Mouse (Mus musculus) megakaryocyte, embryonic 14.5 days (primary cell): ENCODE results near the gene Gramd1b. TPM values are rescaled to one million over a fixed set of nuclear protein-coding genes. Genes with fewer than 3 reads are reported as not detected.

ENCODE experiments used
- H3K27me3 ChIP-seq: replicated peaks from 2 replicates; pipeline ENCODE3; 2012; ENCODE audit warnings: inconsistent platforms
- H3K36me3 ChIP-seq: replicated peaks from 2 replicates; pipeline ENCODE3; 2012; ENCODE audit warnings: low read length, inconsistent platforms, mixed read lengths
- H3K4me1 ChIP-seq: 2 replicates; pipeline ENCODE4 v1.6.1; 2012; ENCODE audit warnings: inconsistent platforms
- H3K4me3 ChIP-seq: replicated peaks from 2 replicates; pipeline ENCODE3; 2012; ENCODE audit warnings: moderate library complexity, mild to moderate bottlenecking, inconsistent platforms
- H3K9me3 ChIP-seq: 2 replicates; pipeline ENCODE4 v1.6.1; 2012; ENCODE audit warnings: inconsistent platforms
- FLI1 ChIP-seq: IDR thresholded peaks from 2 replicates; pipeline ENCODE4 v1.6.1; 2012; ENCODE audit warnings: low read length, inconsistent platforms, mixed read lengths
- GATA1 ChIP-seq: IDR thresholded peaks from 3 replicates; pipeline ENCODE4 v1.6.1; 2012; ENCODE audit warnings: mixed read lengths, low read length, inconsistent platforms, borderline replicate concordance
- polyA plus RNA-seq: library from polyadenylated mRNA; stranded (reverse); fragments of >175 nt; gene quantifications from 2 replicates; pipeline ENCODE4 v1.2.3, GENCODE M21; 2012; ENCODE audit warnings: low replicate concordance; ENCODE audit not compliant: insufficient read depth

Gramd1b gene
- polyA plus RNA-seq, 1 experiment: 3.1 TPM

DNA sequence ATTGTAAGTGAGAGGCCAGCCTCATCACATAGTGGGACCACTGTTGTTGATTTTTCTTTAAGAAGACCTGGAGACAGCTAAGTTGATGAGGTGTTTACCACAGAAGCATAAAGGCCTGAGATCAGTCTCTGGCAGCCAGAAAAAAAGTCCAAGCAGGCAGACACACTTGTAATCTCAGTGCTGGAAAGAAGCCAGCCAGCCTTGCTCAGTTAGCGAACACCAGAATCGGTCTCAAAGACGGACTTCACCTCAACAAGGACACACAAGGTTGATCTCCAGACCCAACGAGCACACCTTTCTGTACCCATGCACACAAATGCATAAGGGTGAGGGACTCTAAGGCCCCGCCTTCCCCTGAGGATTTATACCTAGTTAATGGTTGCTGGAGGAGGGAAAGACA, 125.9 kb downstream of the Gramd1b start:
- H3K9me3 ChIP-seq: no peaks in the 10 kb centered on the region
- peaks cover 21% of the 10 kb centered on the region for H3K4me1 ChIP-seq
- H3K36me3 ChIP-seq: peaks cover 14% of the 10 kb centered on the region
- H3K27me3 ChIP-seq: peaks cover 2% of the 10 kb centered on the region
- TF ChIP-seq FLI1 (no peak), GATA1 (no peak)
- H3K4me3 ChIP-seq: no peak overlapping the region

DNA sequence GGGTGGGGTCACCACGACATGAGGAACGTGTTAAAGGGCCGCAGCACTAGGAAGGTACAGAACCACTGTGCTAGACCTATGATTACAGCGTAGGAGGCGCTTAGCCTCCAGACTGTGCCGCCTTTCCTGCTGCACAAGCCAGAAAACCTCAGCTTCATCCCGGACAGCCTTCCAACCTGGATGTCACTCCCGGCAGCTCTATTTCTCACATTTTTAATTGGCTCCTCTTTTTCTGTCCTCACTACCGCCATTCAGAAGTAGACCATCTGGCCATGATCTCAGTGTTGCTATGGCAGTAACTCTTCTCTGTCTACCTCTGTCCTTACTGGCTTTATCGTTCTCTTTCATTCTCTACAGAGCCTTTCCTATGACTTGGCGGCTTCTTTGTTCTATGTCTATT, 126.5 kb downstream of the Gramd1b start:
- H3K4me3 ChIP-seq: no peak overlapping the region
- no peak for TF ChIP-seq FLI1
- no peak for TF ChIP-seq GATA1
- peaks cover 2% of the 10 kb centered on the region for H3K27me3 ChIP-seq
- peaks cover 11% of the 10 kb centered on the region for H3K36me3 ChIP-seq
- H3K9me3 ChIP-seq: no peaks in the 10 kb centered on the region
- H3K4me1 ChIP-seq: peaks cover 21% of the 10 kb centered on the region

DNA sequence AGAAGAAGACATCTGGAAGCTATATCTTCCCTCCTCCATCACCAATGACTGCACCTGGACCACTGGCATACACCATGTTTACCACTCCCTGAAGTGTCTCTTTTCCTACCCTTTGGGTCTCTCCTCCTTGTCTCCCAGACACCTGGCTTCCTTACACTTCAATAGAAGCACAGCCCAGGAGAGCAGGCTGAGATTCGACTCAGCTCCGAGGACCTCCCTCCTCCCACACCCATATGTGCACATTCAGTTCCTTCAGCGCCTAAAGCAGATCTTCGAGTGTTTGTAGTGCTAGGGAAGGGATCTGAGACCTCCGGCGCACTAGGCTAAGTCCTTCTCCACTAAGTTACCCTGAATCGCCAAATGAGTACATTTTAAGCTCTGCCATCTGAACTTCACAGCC, 127.4 kb downstream of the Gramd1b start:
- TF ChIP-seq GATA1 (no peak), FLI1 (no peak)
- no peak overlapping the region for H3K4me3 ChIP-seq
- peaks cover 9% of the 10 kb centered on the region for H3K36me3 ChIP-seq
- H3K4me1 ChIP-seq: peaks cover 23% of the 10 kb centered on the region
- H3K27me3 ChIP-seq: peaks cover 2% of the 10 kb centered on the region
- no peaks in the 10 kb centered on the region for H3K9me3 ChIP-seq

DNA sequence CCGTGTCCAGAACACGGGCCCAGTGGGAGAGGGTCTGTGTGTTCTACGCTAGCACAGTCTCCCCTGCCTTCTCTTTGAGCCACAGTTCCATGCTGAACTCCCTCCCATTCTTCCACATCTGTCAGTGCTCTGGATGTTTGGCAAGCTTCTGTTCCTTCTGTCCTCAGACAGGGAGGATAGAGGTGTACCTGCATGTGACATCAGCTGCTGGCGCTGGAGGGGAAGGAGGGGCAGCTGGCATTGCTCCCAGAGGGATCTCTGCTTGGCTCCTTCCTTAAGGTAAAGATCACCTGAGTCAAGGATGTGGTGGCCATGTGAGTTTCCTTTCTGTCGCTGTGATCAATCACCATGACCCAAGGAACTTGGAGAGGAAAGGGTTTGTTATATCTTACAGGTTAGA, 129.4 kb downstream of the Gramd1b start:
- no peak for TF ChIP-seq GATA1
- no peak for TF ChIP-seq FLI1
- H3K4me3 ChIP-seq: no peak overlapping the region
- peaks cover 32% of the 10 kb centered on the region for H3K4me1 ChIP-seq

DNA sequence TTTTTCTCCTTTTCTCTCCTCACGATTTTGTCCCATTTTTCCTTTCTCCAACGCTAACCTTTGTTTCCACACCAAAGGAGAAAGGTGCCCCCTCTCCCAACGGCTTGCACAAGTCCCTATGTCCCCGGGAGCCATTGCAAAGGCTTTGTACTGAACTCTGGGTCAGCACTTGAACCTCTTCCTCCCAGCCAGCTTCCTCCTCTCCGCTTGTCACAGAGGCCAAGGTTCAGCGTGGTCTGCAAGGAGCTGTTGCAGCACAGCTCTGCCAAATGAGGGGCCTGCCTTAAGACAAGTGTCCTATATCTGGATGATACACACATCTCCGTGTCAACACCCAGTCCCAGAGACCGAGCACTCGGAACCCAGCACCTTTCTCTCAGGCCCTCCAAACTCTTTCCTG, 130.3 kb downstream of the Gramd1b start:
- no peak overlapping the region for H3K4me3 ChIP-seq
- H3K27me3 ChIP-seq: peaks cover 2% of the 10 kb centered on the region
- peaks cover 9% of the 10 kb centered on the region for H3K36me3 ChIP-seq
- TF ChIP-seq GATA1 (no peak), FLI1 (no peak)
- H3K9me3 ChIP-seq: no peaks in the 10 kb centered on the region
- H3K4me1 ChIP-seq: peaks cover 33% of the 10 kb centered on the region

More for the DNA sequence above, 129.4 kb downstream of the Gramd1b start:
- H3K36me3 ChIP-seq: peaks cover 9% of the 10 kb centered on the region
- no peaks in the 10 kb centered on the region for H3K9me3 ChIP-seq
- peaks cover 2% of the 10 kb centered on the region for H3K27me3 ChIP-seq

DNA sequence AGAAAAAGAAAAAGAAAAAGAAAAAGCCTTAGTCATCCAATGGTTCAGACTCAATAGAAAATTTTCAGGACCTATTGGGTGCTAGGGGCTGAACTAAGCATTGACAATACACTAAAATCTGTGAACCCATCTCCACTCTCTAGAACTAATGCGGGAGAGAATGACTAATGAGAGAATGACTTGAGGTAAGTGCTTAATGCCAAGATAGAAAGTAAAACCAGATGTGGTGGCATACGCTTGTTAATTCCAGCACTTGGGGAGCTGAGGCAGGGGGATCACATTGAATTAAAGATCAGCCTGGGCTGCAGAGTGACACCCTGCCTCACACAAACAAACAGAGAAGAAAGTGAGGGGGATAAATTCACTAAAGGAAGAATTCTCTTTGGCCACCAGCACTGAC, 131.0 kb downstream of the Gramd1b start:
- Histone ChIP-seq H3K4me1 (peaks cover 33% of the 10 kb centered on the region), H3K36me3 (peaks cover 9% of the 10 kb centered on the region), H3K27me3 (peaks cover 2% of the 10 kb centered on the region), H3K4me3 (no peak overlapping the region), H3K9me3 (no peaks in the 10 kb centered on the region)
- TF ChIP-seq GATA1 (no peak), FLI1 (no peak)

DNA sequence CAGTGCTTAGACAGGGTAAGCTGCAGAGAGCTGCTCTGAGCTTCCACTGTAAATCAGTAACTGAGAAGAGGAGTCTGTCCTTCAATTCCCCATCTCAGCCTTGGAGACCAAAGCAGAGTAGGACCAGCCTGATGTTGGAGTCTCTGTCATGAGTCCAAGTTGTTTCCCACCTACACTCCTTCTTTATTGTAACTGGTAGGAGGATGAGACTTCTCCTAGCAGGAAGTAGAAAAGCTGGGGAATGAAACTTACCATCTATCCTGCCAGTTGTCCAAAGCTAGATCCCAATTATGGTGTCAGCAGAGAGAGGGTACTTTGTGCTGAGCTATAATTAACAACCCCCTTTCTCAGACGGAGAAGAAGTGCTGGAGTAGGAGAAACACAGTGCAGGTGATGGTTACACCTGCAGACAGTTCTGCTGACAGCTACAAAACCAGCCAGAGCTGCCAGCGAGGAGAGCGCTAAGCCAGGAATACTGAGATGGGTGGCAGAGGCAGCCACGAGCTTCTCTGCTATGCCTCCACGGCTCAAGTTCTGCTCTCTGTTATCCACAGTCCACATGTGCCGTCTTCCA, 131.7 kb downstream of the Gramd1b start:
- Histone ChIP-seq H3K27me3 (peaks cover 2% of the 10 kb centered on the region), H3K4me3 (no peak overlapping the region), H3K36me3 (peaks cover 9% of the 10 kb centered on the region), H3K9me3 (no peaks in the 10 kb centered on the region), H3K4me1 (peaks cover 33% of the 10 kb centered on the region)
- TF ChIP-seq FLI1 (no peak), GATA1 (no peak)

DNA sequence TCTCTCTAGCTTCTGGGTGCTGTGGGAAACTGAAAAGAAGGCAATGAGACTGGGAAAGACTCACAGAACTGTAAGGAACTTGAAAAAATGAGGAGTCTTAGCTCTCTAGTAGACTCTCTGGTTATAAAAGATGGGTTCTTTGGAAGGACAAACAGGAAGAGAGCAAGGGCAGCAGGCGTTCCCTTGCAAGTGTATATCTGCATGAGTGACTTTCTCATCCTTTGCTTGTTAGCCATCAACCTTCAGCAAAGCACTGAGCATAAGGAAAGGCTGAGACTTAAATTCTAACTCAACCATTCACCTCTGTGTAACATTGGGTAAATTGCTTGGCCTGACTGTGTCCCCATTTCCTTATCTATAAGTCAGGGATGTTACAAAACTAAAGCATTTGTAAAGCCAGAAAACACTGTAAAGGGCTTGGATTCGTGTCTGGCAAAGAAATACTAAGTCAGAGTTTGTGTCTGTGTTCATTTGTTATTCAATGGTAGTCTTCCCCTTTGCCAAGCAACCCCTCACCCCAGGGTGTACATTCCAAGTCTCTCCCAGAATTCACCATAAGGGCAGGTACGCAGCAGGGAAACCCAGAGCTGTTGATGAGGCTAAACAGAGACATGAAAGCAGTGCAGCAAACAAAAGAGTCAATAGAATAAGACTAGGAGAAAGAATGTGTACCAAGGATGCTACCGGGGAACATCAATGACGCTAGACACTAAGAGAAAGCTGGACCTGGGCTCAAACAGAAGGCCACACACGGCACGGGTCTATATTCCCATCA, 133.5 kb downstream of the Gramd1b start:
- Histone ChIP-seq H3K9me3 (no peaks in the 10 kb centered on the region), H3K4me3 (no peak overlapping the region), H3K36me3 (peaks cover 9% of the 10 kb centered on the region), H3K4me1 (peaks cover 35% of the 10 kb centered on the region), H3K27me3 (peaks cover 2% of the 10 kb centered on the region)
- TF ChIP-seq GATA1 (no peak), FLI1 (no peak)

DNA sequence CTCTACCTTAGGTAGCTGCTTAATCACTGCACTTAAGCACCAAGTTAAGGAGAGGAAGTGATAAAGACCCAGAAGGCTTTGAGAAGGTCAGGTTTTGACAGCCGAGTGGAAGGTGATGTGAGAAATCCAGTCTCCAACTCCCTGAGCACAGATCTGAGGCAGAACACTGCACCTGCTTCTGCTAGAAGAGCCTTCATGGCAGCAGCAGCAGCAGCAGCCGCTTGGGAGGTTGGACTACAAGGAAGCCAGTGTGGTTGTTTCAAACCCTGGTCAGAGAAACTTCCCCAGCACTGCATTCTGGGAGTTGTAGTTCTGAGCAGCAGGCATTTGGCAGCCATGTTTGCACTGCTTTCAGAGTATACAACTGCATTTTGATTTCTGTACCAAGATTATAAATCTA, 134.1 kb downstream of the Gramd1b start:
- Histone ChIP-seq H3K4me1 (peaks cover 41% of the 10 kb centered on the region), H3K36me3 (peaks cover 9% of the 10 kb centered on the region), H3K9me3 (no peaks in the 10 kb centered on the region), H3K27me3 (peaks cover 2% of the 10 kb centered on the region), H3K4me3 (peak overlapping the region; percentile 85)
- TF ChIP-seq GATA1 (no peak), FLI1 (no peak)

DNA sequence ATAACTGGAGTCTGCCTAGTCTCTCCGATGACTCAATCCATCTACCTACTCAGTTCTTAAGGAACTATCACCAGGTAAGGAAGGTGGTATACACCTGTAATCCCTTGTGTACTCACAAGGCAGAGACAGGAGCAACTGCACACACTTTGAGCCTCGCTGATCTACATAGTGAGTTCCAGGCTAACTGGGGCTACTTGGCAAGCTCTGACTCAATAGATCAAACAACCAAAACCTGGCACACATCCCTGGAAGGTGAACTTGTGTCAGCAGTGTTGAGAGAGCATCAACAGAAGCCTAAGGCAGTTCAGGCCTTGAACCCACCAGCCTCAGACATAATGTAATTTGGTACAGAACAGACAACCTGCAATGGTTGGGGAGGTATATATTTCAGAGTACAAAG, 135.0 kb downstream of the Gramd1b start:
- Histone ChIP-seq H3K4me3 (no peak overlapping the region), H3K9me3 (no peaks in the 10 kb centered on the region), H3K4me1 (peaks cover 41% of the 10 kb centered on the region), H3K27me3 (no peaks in the 10 kb centered on the region), H3K36me3 (peaks cover under 1% of the 10 kb centered on the region)
- TF ChIP-seq FLI1 (no peak), GATA1 (no peak)
